Mouse (Mus musculus) CH12.LX (cell line): ENCODE results near the gene Tyrobp.

Experiments
- CTCF ChIP-seq, 2 experiments: IDR thresholded peaks in 1 of 2; conservative IDR thresholded peaks in 1 of 2; 2 replicates each; pipeline ENCODE4 v1.5.1; 2011 to 2012; ENCODE audit warnings: low read depth in 2 of 2, low read length in 2 of 2, improper control_type of control experiment in 1 of 2, inconsistent platforms in 1 of 2, mild to moderate bottlenecking in 1 of 2, moderate library complexity in 1 of 2
- E2F4 ChIP-seq: IDR thresholded peaks from 2 replicates; pipeline ENCODE4 v1.6.1; 2011; ENCODE audit warnings: low read depth, low read length, improper control_type of control experiment; ENCODE audit not compliant: insufficient replicate concordance
- RCOR1 ChIP-seq: conservative IDR thresholded peaks from 2 replicates; pipeline ENCODE4 v1.6.1; 2012; ENCODE audit warnings: low read depth, mild to moderate bottlenecking, inconsistent platforms, low read length, improper control_type of control experiment

- no peak for TF ChIP-seq CTCF (conservative IDR thresholded peaks at IDR 0.05 in 1 of 2, IDR thresholded peaks at IDR 0.05 in 1 of 2; ENCODE audit: low read depth in 2 of 2, low read length in 2 of 2)
- no peak for TF ChIP-seq RCOR1
- no peak for TF ChIP-seq E2F4
Observed at GRCm38 (mm10) chr7:30430191-30430590, 16.6 kb downstream of the Tyrobp start.
